Mouse (Mus musculus): ENCODE measurements at regions not wholly inside any gene's neighbourhood (a gene's known extent, or its start where the extent isn't known, plus 50 kb on each side); places are given as distances from the start of the nearest gene placed in this dataset. TPM values are rescaled to one million over a fixed set of nuclear protein-coding genes. Genes with fewer than 3 reads are reported as not detected.

GRCm38 (mm10) chr7:115378836-115379235 lies 635.3 kb downstream of the Insc start:
- DNase-seq (ENCODE audit: low spot score): no peak

GRCm38 (mm10) chr7:115379600-115379999 lies 636.1 kb downstream of the Insc start:
- DNase-seq (ENCODE audit: low spot score): no peak

GRCm38 (mm10) chr7:115380989-115381610 lies 637.6 kb downstream of the Insc start:
- no peak for DNase-seq (ENCODE audit: low spot score)

- no peak for DNase-seq (ENCODE audit: low spot score)
Measured at GRCm38 (mm10) chr7:115382876-115383275, 639.4 kb downstream of the Insc start.

- DNase-seq (ENCODE audit: low spot score): no peak
Measured at GRCm38 (mm10) chr7:115388874-115389273, 645.4 kb downstream of the Insc start.

- DNase-seq (ENCODE audit: low spot score): no peak
Measured at GRCm38 (mm10) chr7:115392520-115392919, 646.1 kb downstream of the Sox6 start.

GRCm38 (mm10) chr7:115398202-115398601 lies 640.4 kb downstream of the Sox6 start:
- no peak for DNase-seq (ENCODE audit: low spot score)

- DNase-seq (ENCODE audit: low spot score): no peak
Measured at GRCm38 (mm10) chr7:115399461-115399860, 639.1 kb downstream of the Sox6 start.

GRCm38 (mm10) chr7:115407889-115408288 lies 630.7 kb downstream of the Sox6 start:
- no peak for DNase-seq (ENCODE audit: low spot score)

- no peak for DNase-seq (ENCODE audit: low spot score)
Measured at GRCm38 (mm10) chr7:115408915-115409314, 629.7 kb downstream of the Sox6 start.

GRCm38 (mm10) chr7:115410501-115411230 lies 627.9 kb downstream of the Sox6 start:
- DNase-seq (ENCODE audit: low spot score): no peak

- no peak for DNase-seq (ENCODE audit: low spot score)
Measured at GRCm38 (mm10) chr7:115411456-115411855, 627.1 kb downstream of the Sox6 start.

- DNase-seq (ENCODE audit: low spot score): no peak
Measured at GRCm38 (mm10) chr7:115415147-115415561, 623.4 kb downstream of the Sox6 start.

Small RNAs in the stretch of these regions (microRNA-seq; reads per million reads assigned to microRNA genes)
- not detected for gene Gm27684

Measured in heart, adult 8-10 months (tissue).